Mouse (Mus musculus) hindbrain, postnatal 0 days (tissue): ENCODE data around the gene Tnip1. TPM values are rescaled to one million over a fixed set of nuclear protein-coding genes. Genes with fewer than 3 reads are reported as not detected.

ENCODE experiments used
- ATAC-seq: fragments of 200-750 bp; cut with Nextera tagmentation; 2 replicates; pipeline ENCODE4 v1.8.0; 2017; ENCODE audit warnings: mild to moderate bottlenecking, moderate TSS enrichment, moderate library complexity
- DNase-seq: peaks from one replicate; pipeline ENCODE4 v3.0.0-alpha.2; 2015; ENCODE audit warnings: low spot score
- H3K27ac ChIP-seq: fragments of 300-500 bp; sonication (generic); 2 replicates; pipeline ENCODE4 v1.5.1; 2014; ENCODE audit warnings: mild to moderate bottlenecking
- H3K27me3 ChIP-seq: fragments of 300-500 bp; sonication (generic); 2 replicates; pipeline ENCODE4 v1.6.1; 2014; ENCODE audit warnings: low read length, mixed read lengths; ENCODE audit not compliant: insufficient read depth
- H3K36me3 ChIP-seq: fragments of 300-500 bp; sonication (generic); 2 replicates; pipeline ENCODE4 v1.6.1; 2014; ENCODE audit warnings: low read length, mixed read lengths; ENCODE audit not compliant: insufficient read depth
- H3K4me1 ChIP-seq: fragments of 300-500 bp; sonication (generic); 2 replicates; pipeline ENCODE4 v1.6.1; 2014; ENCODE audit warnings: antibody characterized with exemption, low read length, mixed read lengths; ENCODE audit not compliant: insufficient read depth
- H3K4me2 ChIP-seq: fragments of 300-500 bp; sonication (generic); 2 replicates; pipeline ENCODE4 v1.6.1; 2014; ENCODE audit warnings: low read depth, mild to moderate bottlenecking, low read length, moderate library complexity, mixed read lengths
- H3K4me3 ChIP-seq: fragments of 300-500 bp; sonication (generic); 2 replicates; pipeline ENCODE4 v1.5.1; 2014; ENCODE audit warnings: low read length
- H3K9ac ChIP-seq: fragments of 300-500 bp; sonication (generic); replicated peaks from 2 replicates; pipeline ENCODE4 v1.6.1; 2014; ENCODE audit warnings: mild to moderate bottlenecking, low read length, moderate library complexity, mixed read lengths
- H3K9me3 ChIP-seq: fragments of 300-500 bp; sonication (generic); 2 replicates; pipeline ENCODE4 v1.6.1; 2016; ENCODE audit warnings: low read length, mixed read lengths
- CTCF ChIP-seq: IDR thresholded peaks from 2 replicates; pipeline ENCODE4 v1.5.1; 2016; ENCODE audit warnings: antibody characterized with exemption, control low read depth, low read depth
- WGBS: fragments of 180-500 bp; shearing (Covaris S2); extraction: QIAGEN DNeasy Blood & Tissue Kit; methylation state at CpG from one replicate; pipeline ENCODE4 v1.1.7; 2014; 5-methylcytosine and 5-hydroxymethylcytosine counted together
- polyA plus RNA-seq: library from polyadenylated mRNA; unstranded; fragments of >200 nt; fragmentation: Nextera tagmentation; extraction: Ambion mirVana; gene quantifications from 2 replicates; pipeline ENCODE4 v1.2.1, GENCODE M21; 2015
- total RNA-seq: library from RNA; depleted of rRNA; stranded (reverse); fragments of >200 nt; gene quantifications from 2 replicates; pipeline ENCODE4 v1.2.3, GENCODE M21; 2014

The Tnip1 gene
- total and polyA plus RNA-seq, 2 experiments from 2014 or later: 16.7 to 17.1 TPM

DNA sequence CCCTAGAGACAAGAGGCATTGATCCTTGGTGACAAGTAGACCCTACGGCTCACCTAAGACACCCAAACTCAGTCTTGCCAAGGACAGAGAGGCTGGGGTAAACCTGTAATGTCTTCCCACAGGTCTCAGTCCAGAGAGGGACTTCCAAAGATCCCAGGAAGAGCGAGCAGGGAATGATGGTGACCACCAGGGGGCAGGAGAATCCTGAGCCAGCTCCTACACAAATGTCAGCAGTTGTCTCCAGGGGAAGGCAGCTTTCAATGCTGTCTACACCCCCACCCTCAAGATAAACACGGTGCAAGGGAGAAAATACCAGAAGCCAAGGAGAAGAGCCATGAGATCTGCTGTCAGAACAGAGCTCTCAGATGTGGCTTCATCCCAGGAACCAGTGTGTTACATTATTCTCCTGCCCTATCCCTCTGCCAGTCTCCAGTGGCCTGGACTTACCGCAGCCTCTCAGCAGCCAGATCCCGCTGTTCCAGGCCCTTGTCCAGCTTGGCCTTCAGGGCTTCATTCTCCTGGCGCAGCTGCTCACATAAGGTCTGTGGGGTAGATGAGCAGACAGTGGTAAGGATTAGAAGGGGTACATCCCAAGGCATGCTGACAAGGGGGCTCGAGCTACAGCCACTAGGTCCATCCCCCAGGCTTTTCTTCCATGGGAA lies 32.3 kb downstream of the Tnip1 start:
- no peaks in the 10 kb centered on the region for H3K4me1 ChIP-seq
- H3K27me3 ChIP-seq: no peaks in the 10 kb centered on the region
- H3K36me3 ChIP-seq: peaks cover 14% of the 10 kb centered on the region
- ATAC-seq (0 out of 2 replicates have a peak, but pooled peaks have one; percentile 24), DNase-seq (peak; percentile 74)
- TF ChIP-seq CTCF: peak; percentile 79
- WGBS: 58% methylated on average over 7 of the region's 7 CpGs
- no peak overlapping the region for H3K27ac ChIP-seq
- H3K4me2 ChIP-seq: no peak overlapping the region
- H3K9me3 ChIP-seq: no peaks in the 10 kb centered on the region
- H3K4me3 ChIP-seq: no peak overlapping the region
- no peak overlapping the region for H3K9ac ChIP-seq

DNA sequence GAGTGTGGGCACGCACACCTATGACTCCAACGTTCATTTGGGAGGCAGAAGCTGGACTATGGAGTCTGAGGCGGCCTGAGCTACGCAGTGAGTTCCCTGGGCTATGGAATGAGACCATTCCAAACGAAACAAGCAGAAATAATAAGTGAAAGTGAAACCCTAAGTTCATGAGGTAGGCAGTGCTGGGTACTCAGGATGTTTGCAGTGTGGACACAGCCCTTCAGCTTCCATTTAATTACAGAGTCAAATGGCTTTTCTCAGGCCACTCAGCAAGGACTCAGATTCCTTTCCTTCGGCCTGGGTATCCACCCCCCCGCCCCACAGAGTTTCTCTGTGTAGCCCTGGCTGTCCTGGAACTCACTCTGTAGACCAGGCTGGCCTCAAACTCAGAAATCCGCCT lies 33.0 kb downstream of the Tnip1 start:
- H3K9ac ChIP-seq: no peak overlapping the region
- TF ChIP-seq CTCF: no peak
- DNase-seq (no peak), ATAC-seq (no peak)
- H3K9me3 ChIP-seq: no peaks in the 10 kb centered on the region
- H3K4me3 ChIP-seq: no peak overlapping the region
- H3K27ac ChIP-seq: no peak overlapping the region
- H3K27me3 ChIP-seq: no peaks in the 10 kb centered on the region
- no peak overlapping the region for H3K4me2 ChIP-seq
- peaks cover 12% of the 10 kb centered on the region for H3K36me3 ChIP-seq
- 88% methylated on average over 8 of the region's 8 CpGs for WGBS
- no peaks in the 10 kb centered on the region for H3K4me1 ChIP-seq

DNA sequence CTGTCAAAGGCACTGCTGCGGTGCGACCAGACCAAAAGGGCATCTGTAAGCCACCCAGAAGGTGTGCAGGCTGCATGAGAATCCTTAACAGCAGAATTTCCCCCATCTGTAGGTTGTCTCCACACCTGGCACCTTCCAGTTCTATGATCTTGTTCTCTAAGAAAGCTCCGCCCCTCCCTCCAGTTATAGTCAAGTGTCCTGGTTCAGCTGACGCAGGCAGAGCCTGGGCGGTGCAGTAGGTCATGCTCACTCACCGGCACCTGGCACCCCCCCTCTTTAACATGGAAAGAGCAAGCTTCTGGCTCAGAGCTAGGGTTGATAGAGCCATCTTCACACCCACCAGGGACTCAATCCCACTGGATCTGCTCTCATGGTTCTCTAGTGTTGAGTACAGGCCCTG lies 33.4 kb downstream of the Tnip1 start:
- WGBS: 94% methylated on average over 6 of the region's 6 CpGs
- no peak for ATAC-seq
- H3K27ac ChIP-seq: no peak overlapping the region
- no peaks in the 10 kb centered on the region for H3K9me3 ChIP-seq
- H3K9ac ChIP-seq: no peak overlapping the region
- H3K27me3 ChIP-seq: no peaks in the 10 kb centered on the region
- TF ChIP-seq CTCF: no peak
- no peak overlapping the region for H3K4me3 ChIP-seq
- DNase-seq: no peak
- no peak overlapping the region for H3K4me2 ChIP-seq
- H3K36me3 ChIP-seq: peaks cover 12% of the 10 kb centered on the region
- H3K4me1 ChIP-seq: no peaks in the 10 kb centered on the region

DNA sequence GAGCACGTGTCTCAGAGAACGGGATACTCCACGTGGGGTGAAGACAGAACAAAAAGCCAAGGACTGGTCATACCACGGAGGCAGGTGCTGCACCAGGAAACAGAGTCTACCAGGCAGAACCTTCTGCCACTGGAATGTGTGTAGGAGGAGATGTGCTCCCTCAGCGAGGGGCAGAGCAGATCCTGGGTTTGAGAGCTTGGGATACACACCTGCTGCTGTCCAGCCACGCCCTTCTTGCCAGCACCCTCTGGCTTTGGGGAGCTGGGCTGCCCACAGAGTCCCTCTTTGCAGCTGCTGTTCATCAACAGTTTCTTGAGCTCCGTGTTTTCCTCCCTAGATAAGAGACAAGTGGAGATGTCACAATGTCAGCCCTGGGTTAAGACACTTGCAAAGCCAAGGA lies 33.8 kb downstream of the Tnip1 start:
- H3K9ac ChIP-seq: no peak overlapping the region
- H3K4me3 ChIP-seq: no peak overlapping the region
- no peak for TF ChIP-seq CTCF
- H3K27me3 ChIP-seq: no peaks in the 10 kb centered on the region
- H3K4me2 ChIP-seq: no peak overlapping the region
- H3K36me3 ChIP-seq: peaks cover 16% of the 10 kb centered on the region
- H3K4me1 ChIP-seq: no peaks in the 10 kb centered on the region
- H3K9me3 ChIP-seq: no peaks in the 10 kb centered on the region
- no peak for DNase-seq
- no peak for ATAC-seq
- H3K27ac ChIP-seq: no peak overlapping the region
- 84% methylated on average over 7 of the region's 7 CpGs for WGBS

DNA sequence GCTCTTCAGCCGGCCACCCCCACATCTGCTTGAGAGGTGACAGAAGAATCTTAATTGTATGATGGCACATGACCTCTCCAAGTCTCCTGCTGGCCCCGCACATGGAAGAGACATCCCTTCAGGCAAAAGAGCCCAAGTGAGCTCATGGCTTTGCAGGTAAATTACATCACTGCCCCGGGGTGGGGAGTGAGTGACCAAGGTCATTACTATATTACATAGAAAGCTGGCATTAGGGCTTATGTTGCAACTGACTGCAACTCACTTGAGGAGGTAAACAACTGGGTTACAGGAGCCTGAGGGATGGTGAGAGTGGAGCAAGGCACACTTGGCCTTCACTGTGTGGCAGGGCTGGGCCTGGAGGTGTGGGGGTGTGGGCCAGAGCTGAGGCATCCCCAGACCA lies 34.5 kb downstream of the Tnip1 start:
- no peaks in the 10 kb centered on the region for H3K9me3 ChIP-seq
- H3K4me1 ChIP-seq: no peaks in the 10 kb centered on the region
- TF ChIP-seq CTCF: no peak
- ATAC-seq: no peak
- H3K4me2 ChIP-seq: no peak overlapping the region
- H3K27me3 ChIP-seq: no peaks in the 10 kb centered on the region
- H3K4me3 ChIP-seq: no peak overlapping the region
- no peak for DNase-seq
- no peak overlapping the region for H3K9ac ChIP-seq
- peaks cover 16% of the 10 kb centered on the region for H3K36me3 ChIP-seq
- WGBS: 84% methylated on average over 3 of the region's 3 CpGs
- no peak overlapping the region for H3K27ac ChIP-seq

DNA sequence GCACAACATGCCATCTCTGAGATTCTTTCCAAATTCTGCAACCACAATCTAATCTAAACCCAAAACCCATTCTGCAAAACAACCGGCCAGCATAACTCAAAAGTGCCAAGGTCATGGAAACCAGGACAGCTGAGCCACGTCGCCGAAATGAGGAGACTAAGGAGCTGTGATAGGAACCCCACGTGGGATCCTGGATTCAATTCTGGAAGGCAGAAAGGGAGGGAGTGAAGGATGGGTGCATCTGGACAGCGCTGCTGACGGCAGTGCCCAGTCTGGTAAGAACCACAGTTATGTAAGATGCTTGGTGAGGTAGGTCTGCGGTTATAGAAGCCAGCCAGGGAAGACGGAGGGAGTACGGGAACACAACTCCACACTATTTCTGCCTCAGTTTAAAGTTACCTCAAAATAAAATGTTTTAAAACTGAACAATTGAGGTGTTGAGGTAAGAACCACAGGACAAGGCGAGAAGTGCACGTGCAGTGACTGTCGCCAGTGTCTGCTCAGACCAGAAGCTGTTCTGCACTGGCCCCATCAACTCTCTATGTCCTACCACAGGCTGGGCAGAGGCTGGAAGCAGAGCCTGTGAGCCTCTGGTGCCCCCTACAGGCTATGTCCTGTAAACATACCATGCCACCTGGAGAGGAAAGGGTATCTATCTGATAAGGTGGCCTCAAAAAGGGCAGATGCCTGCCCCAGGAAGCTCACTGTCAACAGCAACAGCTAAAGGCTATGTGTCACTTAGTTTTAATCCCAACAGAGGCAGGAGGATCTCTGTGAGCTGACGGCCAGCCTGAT lies 35.2 kb downstream of the Tnip1 start:
- peak; percentile 57; the same call in 1 of the 2 replicates for ATAC-seq
- no peaks in the 10 kb centered on the region for H3K4me1 ChIP-seq
- 82% methylated on average over 14 of the region's 14 CpGs for WGBS
- no peaks in the 10 kb centered on the region for H3K9me3 ChIP-seq
- no peak overlapping the region for H3K4me2 ChIP-seq
- no peak overlapping the region for H3K27ac ChIP-seq
- TF ChIP-seq CTCF: peak; percentile 85
- H3K36me3 ChIP-seq: peaks cover 21% of the 10 kb centered on the region
- no peak overlapping the region for H3K4me3 ChIP-seq
- H3K9ac ChIP-seq: no peak overlapping the region
- peak; percentile 66 for DNase-seq
- no peaks in the 10 kb centered on the region for H3K27me3 ChIP-seq

DNA sequence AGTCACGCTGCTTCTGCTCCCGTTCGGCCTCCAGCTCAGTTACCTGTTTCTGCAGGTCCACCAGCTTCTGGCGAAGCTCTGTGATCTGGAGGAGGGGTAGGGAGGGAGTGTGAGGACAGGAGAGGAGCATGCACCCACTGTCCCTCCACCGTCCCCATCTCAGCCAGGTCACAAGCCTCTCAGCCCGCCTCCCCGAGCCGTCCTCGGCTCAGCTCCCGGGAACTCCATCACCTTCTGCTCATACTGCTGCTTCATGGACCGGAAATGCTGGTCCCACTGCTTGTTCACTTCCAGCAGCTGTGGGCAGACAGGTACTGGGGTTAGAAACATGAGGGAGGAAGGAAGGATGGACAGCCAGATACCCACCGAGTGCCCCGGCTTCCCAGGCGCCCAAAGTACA lies 38.6 kb downstream of the Tnip1 start:
- Histone ChIP-seq H3K9me3 (no peaks in the 10 kb centered on the region), H3K4me3 (no peak overlapping the region), H3K9ac (no peak overlapping the region), H3K27me3 (no peaks in the 10 kb centered on the region), H3K4me2 (no peak overlapping the region), H3K27ac (no peak overlapping the region), H3K4me1 (no peaks in the 10 kb centered on the region), H3K36me3 (peaks cover 29% of the 10 kb centered on the region)
- DNase-seq (no peak), ATAC-seq (no peak)
- WGBS: 92% methylated on average over 14 of the region's 14 CpGs
- TF ChIP-seq CTCF: no peak
